Mouse (Mus musculus): ENCODE measurements around the gene Ccr1l1. TPM values are rescaled to one million over a fixed set of nuclear protein-coding genes. Genes with fewer than 3 reads are reported as not detected.

Ccr1l1 gene
- polyA plus RNA-seq, 1 experiment from 2014 or later = not detected

DNA sequence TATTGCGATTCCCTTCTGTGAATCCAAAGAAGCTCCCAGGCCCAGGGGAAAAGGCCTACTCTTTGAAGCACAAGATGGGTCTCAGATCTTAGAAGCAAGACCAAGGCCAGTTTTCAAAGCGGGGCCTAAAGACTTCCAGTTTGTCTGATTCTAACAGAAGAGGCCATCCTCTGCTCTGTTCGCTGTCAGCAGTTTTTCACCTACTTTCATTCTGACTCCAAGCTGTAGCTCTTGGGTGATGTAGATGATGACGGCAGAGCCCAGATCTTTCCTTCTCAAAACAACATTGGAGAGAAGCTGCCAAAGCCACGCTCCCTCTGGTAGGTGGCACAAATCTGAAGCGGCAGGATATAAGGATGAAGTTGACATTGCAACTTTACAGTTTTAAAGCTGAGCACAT, 42.9 kb downstream of the Ccr1l1 start:
- WGBS = 92% methylated on average over 6 of the region's 6 CpGs
- no peak overlapping the region for H3K27ac ChIP-seq

DNA sequence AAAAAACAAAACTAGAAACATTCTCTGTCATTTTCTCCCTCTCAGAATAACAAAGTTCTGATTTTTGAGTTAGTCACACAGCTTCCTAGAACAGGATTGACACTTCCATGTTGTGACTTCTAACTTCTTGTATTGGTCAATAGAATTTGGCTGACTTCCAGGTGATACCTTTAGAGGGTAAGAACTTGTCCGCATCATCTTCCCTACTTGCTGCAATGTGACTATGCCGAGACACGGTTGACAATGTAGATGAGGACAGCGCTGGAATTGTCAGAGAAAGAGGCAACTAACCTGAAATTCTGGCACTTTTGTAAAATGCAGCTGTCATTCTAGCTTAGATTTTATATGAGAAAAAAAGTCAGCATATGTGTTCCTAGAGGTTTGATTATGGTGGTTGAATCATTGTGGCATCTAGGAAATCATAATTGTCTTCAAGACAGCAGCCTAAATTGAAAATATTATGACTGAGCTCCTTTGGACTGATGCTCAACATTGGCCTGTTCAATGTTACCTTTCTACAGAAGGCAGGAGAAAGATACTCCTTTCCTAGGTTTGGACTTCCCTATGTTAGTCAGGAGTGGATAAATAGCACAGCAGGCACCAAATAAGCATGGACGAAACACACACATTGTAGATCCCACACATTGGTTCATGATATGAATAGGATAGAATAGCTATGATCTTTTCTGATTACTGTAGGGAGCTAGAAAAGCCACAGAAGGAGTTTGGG, 44.3 kb downstream of the Ccr1l1 start:
- Histone ChIP-seq H3K9me3 (no peaks in the 10 kb centered on the region), H3K27me3 (no peaks in the 10 kb centered on the region), H3K27ac (no peak overlapping the region), H3K4me2 (no peak overlapping the region), H3K9ac (no peak overlapping the region), H3K4me3 (no peak overlapping the region), H3K4me1 (no peaks in the 10 kb centered on the region), H3K36me3 (no peaks in the 10 kb centered on the region)
- 88% methylated on average over 5 of the region's 5 CpGs for WGBS
- no peak for ATAC-seq (ENCODE audit: insufficient number of reproducible peaks, insufficient read depth, low FRiP score, low TSS enrichment, low read depth)

More for the DNA sequence above, 42.9 kb downstream of the Ccr1l1 start:
- Histone ChIP-seq H3K4me3 (no peak overlapping the region), H3K36me3 (no peaks in the 10 kb centered on the region), H3K4me2 (no peak overlapping the region), H3K27me3 (no peaks in the 10 kb centered on the region), H3K4me1 (no peaks in the 10 kb centered on the region), H3K9me3 (no peaks in the 10 kb centered on the region), H3K9ac (no peak overlapping the region)
- no peak for ATAC-seq (ENCODE audit: insufficient number of reproducible peaks, insufficient read depth, low FRiP score, low TSS enrichment, low read depth)

DNA sequence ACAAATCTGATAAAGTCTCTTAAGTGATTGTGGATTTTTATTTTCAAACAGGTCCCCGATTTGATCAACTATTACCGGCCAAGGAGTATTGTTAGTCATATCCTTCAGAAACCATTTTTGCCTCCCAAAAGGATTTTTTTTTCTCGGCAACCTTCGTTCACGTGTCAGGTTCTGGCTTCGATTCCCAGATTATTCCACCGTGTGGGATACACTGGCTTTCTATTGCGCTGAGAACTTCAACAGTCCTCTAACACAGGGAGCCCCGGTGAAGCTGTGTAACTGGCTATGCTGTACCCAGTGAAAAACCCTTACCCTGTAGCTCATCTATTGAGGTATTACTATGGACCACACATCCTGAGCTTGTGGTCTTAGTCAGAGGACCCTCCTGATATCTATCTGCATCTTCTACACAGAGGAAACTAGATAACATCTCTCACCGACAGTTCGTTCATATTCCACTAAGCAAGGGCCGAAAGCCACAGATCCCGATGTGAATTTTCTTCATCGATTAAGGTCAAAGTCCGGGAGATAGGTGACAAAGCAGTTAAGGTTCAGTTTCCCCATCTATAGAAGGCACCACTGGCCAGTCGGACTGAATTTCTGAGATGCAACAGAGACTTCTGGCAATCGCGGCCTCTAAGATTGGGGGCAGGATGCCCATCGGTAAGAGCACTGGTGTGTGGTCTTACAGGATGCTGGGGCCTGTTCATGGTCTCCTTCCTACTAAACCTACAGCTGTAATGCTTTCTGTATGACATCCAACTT, 45.1 kb downstream of the Ccr1l1 start:
- Histone ChIP-seq H3K9me3 (no peaks in the 10 kb centered on the region), H3K27ac (no peak overlapping the region), H3K36me3 (no peaks in the 10 kb centered on the region), H3K27me3 (no peaks in the 10 kb centered on the region), H3K4me3 (no peak overlapping the region), H3K4me2 (no peak overlapping the region), H3K9ac (no peak overlapping the region), H3K4me1 (peaks cover 4% of the 10 kb centered on the region)
- 90% methylated on average over 19 of the region's 19 CpGs for WGBS
- ATAC-seq (ENCODE audit: insufficient number of reproducible peaks, insufficient read depth, low FRiP score, low TSS enrichment, low read depth) = no peak

DNA sequence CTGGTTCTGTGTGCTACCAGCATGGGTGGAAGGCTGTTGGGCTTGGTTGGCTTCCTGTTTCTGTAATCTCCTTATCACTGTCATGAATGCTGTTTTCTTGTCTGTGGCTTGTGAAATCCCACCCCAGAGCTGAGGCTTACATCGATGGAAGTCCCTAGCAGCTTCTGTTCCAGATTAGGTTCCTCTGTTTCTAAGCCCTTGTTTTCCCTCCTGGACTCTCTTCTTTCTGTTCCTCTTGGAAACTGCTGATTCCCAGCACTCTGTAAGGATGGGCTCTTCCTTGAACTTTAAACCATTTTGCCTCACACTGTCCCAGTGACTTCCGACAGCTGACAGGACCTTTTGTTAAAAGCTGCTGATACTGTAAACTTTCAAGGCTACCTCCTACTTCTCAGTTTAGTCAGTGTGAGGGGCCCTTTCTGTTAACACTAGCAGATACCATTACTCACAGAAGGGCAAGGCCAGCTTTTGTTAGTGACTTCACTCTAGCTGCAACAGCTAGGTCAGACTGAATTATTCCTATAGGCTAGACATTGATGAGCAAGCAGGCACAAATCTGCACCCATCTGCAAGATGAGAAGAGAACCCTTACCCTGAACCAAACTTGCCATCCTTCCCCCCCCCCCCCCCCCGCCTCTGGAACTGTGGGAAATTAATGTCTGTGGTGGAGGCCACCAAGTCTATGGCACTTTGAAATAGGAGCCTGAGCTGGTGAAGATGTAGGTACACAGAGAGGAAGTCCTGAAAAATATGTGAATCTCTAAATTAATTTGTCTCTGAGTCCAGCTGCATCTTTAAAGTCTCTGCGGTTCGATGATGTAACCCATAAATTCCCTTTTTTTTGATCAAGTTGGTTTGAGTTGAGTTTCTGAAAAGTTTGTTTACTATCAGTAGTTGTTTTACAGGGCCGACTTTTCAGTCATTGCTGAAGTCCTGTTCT, 46.2 kb downstream of the Ccr1l1 start:
- no peak for ATAC-seq (ENCODE audit: insufficient number of reproducible peaks, insufficient read depth, low FRiP score, low TSS enrichment, low read depth)
- peaks cover 15% of the 10 kb centered on the region for H3K4me1 ChIP-seq
- H3K4me2 ChIP-seq = no peak overlapping the region
- no peaks in the 10 kb centered on the region for H3K27me3 ChIP-seq
- no peak overlapping the region for H3K9ac ChIP-seq
- H3K4me3 ChIP-seq = no peak overlapping the region
- H3K36me3 ChIP-seq = no peaks in the 10 kb centered on the region
- no peak overlapping the region for H3K27ac ChIP-seq
- 66% methylated on average over 6 of the region's 6 CpGs for WGBS
- no peaks in the 10 kb centered on the region for H3K9me3 ChIP-seq

DNA sequence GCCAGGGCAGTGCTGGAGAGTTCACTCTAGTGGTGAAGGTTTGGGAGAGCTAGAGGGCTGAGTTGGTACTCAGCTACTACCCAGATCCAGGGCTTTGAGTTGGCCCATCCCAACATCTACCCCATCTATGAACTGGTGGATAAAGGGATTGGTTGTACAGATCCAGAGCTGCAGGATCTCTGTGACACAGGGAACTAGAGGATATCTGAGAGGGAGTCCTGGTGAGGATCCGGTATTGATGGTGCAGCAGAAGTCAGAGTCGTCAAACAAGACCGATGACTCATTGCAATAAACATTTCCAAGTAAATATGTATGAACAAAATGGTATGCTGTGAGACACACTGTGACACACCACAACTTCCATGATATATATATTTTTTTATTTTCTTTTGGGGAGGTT, 47.3 kb downstream of the Ccr1l1 start:
- 89% methylated on average over 3 of the region's 3 CpGs for WGBS
- no peak overlapping the region for H3K4me3 ChIP-seq
- H3K4me1 ChIP-seq = peaks cover 15% of the 10 kb centered on the region
- H3K27me3 ChIP-seq = no peaks in the 10 kb centered on the region
- no peak overlapping the region for H3K9ac ChIP-seq
- no peaks in the 10 kb centered on the region for H3K9me3 ChIP-seq
- no peak for ATAC-seq (ENCODE audit: insufficient number of reproducible peaks, insufficient read depth, low FRiP score, low TSS enrichment, low read depth)
- no peaks in the 10 kb centered on the region for H3K36me3 ChIP-seq
- H3K4me2 ChIP-seq = no peak overlapping the region
- no peak overlapping the region for H3K27ac ChIP-seq

DNA sequence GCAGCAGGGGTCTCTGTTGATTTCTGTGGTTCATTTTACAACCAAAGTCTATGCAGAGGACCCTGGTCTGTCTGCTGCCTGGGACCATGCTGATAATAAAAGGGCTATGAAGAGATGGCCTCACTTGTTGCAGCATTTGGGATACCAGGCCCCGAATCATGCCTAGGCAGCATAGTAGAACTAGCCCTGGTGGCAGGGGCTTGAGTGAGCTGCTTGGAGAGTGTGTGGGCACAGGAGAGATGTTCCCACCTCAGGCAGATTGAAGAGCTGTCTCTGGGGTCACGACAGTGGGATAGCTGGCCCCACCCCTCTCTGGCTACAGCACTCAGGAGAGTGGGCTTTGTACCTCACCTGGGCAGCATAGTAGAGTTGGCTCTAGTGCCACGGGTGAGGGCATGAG, 47.7 kb downstream of the Ccr1l1 start:
- no peak overlapping the region for H3K27ac ChIP-seq
- no peak overlapping the region for H3K4me2 ChIP-seq
- H3K4me3 ChIP-seq = no peak overlapping the region
- no peaks in the 10 kb centered on the region for H3K36me3 ChIP-seq
- peaks cover 19% of the 10 kb centered on the region for H3K4me1 ChIP-seq
- H3K9ac ChIP-seq = no peak overlapping the region
- H3K27me3 ChIP-seq = no peaks in the 10 kb centered on the region
- ATAC-seq (ENCODE audit: insufficient number of reproducible peaks, insufficient read depth, low FRiP score, low TSS enrichment, low read depth) = no peak
- WGBS = 84% methylated on average over 3 of the region's 3 CpGs
- no peaks in the 10 kb centered on the region for H3K9me3 ChIP-seq

DNA sequence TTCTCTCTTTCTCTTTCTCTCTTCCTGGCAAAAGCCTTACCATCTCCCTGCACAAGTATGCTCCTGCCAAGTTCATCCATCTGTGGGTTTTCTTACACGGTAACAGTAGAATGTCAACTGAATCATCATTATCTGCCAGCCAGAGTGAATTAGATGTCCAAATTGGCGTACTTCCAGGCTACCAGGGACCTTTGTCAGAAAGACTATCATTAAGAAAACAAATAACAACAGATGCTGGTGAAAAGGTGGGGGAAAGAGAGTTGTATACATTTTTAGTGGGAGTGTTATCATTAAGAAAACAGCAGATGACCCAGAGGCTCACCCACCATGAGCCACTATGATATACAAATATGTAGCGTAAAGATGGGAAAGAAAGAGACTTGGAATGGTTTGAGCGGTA, 48.3 kb downstream of the Ccr1l1 start:
- peaks cover 19% of the 10 kb centered on the region for H3K4me1 ChIP-seq
- 80% methylated on average over 4 of the region's 4 CpGs for WGBS
- no peak overlapping the region for H3K4me2 ChIP-seq
- ATAC-seq (ENCODE audit: insufficient number of reproducible peaks, insufficient read depth, low FRiP score, low TSS enrichment, low read depth) = no peak
- no peaks in the 10 kb centered on the region for H3K36me3 ChIP-seq
- no peak overlapping the region for H3K4me3 ChIP-seq
- no peaks in the 10 kb centered on the region for H3K27me3 ChIP-seq
- H3K9ac ChIP-seq = no peak overlapping the region
- no peaks in the 10 kb centered on the region for H3K9me3 ChIP-seq
- H3K27ac ChIP-seq = no peak overlapping the region

DNA sequence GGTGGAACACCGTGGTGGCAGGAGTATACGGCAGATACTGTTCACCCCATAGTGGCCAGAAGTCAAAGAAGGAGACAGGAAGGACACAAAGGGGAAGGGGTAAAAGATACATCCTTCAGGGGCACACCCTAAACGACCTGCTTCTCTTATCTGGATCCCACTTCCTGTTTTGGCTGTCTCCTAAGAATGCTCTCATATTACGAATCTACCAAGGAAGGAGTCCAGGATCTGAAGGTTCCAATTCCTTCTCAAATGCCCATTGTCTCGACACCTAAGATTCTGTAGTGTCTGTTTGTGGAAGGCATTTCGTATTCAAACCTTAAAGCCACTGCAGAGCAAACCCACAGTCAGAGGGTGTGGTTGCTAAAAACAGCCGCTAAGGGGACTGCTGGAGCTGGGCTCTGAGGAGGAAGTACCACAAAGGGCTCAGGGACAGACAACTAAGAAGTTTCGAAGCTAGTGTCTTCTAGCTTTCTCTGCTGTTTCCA, 49.4 kb downstream of the Ccr1l1 start:
- 36% methylated on average over 8 of the region's 8 CpGs for WGBS
- H3K9ac ChIP-seq = no peak overlapping the region
- H3K27me3 ChIP-seq = peaks cover 8% of the 10 kb centered on the region
- H3K4me3 ChIP-seq = no peak overlapping the region
- no peaks in the 10 kb centered on the region for H3K9me3 ChIP-seq
- 0 out of 2 replicates have a peak overlapping the region, but pooled peaks have one; percentile 0 for H3K4me2 ChIP-seq
- ATAC-seq (ENCODE audit: insufficient number of reproducible peaks, insufficient read depth, low FRiP score, low TSS enrichment, low read depth) = no peak
- H3K36me3 ChIP-seq = no peaks in the 10 kb centered on the region
- H3K27ac ChIP-seq = no peak overlapping the region
- H3K4me1 ChIP-seq = peaks cover 19% of the 10 kb centered on the region

DNA sequence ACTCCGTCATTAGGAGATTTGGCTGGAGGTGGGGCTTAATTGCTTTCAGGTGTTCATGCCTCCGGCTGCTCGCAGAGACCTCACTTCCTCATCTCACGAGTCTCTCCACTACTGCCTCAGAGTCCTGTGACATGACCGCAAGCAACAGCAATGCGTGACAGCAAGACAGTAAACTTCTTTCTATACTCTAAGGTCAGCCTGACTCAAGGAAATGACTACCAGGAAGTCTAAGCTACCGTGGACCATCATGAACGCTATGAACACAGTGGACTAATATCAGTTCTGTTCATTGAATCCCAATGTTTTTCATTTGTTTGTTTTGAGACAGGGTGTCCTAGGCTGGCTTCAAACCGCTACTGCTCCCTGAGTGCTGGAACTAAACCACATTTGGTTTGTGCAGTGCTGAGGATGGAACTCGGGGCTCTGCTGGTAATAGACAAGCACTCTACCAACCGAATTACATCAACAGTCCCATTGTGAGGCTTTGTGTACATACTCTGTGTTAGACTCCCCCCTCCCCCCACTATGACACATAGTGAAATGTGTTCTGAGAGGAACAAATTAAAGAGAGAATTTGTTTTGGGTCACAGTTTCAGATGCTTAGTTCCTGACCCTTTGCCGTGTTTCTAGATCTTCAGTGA, 50.0 kb downstream of the Ccr1l1 start:
- Histone ChIP-seq H3K4me1 (peaks cover 25% of the 10 kb centered on the region), H3K9ac (no peak overlapping the region), H3K36me3 (no peaks in the 10 kb centered on the region), H3K27ac (no peak overlapping the region), H3K4me3 (no peak overlapping the region), H3K4me2 (0 out of 2 replicates have a peak overlapping the region, but pooled peaks have one; percentile 0), H3K9me3 (no peaks in the 10 kb centered on the region), H3K27me3 (peaks cover 14% of the 10 kb centered on the region)
- 32% methylated on average over 12 of the region's 12 CpGs for WGBS
- no peak for ATAC-seq (ENCODE audit: insufficient number of reproducible peaks, insufficient read depth, low FRiP score, low TSS enrichment, low read depth)

DNA sequence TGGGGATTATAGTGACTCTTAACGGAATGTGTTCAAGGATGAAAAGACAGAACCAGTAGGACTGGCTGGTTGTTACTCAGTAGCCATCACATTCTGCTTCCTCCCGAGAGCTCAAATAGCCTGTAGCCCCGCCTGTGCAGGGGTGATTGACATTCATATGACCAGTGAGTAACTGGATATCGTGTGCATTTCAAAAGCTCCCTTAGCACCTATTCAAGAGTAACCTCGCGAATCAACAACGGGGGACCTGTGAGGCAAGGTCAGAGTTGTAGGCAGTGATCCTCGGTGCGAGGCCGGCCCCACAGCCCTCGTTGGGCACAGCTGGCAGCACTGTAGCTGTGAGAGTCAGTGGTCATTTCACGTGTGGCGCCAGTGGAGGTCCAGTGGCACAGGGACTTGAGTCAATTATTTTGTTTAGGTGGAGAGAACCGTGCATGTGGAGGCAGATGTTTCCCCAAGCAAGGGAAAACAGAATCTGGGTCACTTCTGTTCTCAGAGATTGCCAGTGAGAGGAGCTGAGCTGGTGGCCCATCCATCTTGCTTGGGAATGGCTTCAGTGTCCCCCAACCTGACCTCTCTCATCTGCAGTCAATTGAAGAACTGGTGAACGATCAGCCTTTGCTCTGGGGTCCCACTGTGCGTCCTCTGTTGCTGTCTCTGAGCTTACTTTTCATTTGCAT, 50.8 kb downstream of the Ccr1l1 start:
- Histone ChIP-seq H3K9ac (0 out of 2 replicates have a peak overlapping the region, but pooled peaks have one; percentile 21), H3K36me3 (no peaks in the 10 kb centered on the region), H3K4me1 (peaks cover 28% of the 10 kb centered on the region), H3K9me3 (no peaks in the 10 kb centered on the region), H3K4me2 (0 out of 2 replicates have a peak overlapping the region, but pooled peaks have one; percentile 0), H3K27ac (no peak overlapping the region), H3K4me3 (no peak overlapping the region), H3K27me3 (peaks cover 17% of the 10 kb centered on the region)
- WGBS = 32% methylated on average over 16 of the region's 16 CpGs
- ATAC-seq (ENCODE audit: insufficient number of reproducible peaks, insufficient read depth, low FRiP score, low TSS enrichment, low read depth) = no peak
